Mouse (Mus musculus) right cerebral cortex, postnatal 36 days (tissue): ENCODE data around the gene Pla2g4a.

Experiments used
- DNase-seq, 2 experiments: peaks; one replicate each; pipeline ENCODE4 v3.0.0; 2022; ENCODE audit warnings: low spot score in 2 of 2, mixed read lengths in 1 of 2

Pla2g4a gene

DNA sequence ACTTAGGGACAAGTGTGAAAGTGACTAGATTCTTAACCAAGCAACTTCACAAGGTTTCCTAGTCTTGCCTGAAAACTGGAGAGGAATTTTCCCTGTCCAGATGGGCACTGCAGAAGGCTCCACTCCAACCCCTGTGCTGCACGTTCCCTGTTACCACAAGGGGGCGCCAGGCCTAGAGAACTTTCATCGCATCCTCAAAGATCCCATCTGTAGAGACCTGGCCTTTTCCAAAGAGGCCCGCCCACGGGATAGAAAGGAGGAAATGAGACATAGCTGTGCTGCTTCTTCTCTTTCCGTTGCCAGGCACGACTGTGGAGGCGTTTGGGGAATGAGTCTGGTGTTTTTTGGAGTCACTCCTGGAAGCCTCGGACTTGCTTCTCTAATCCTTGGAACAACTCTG lies 104.4 kb downstream of the Pla2g4a start:
- peak; percentile 83 to 88 for DNase-seq

DNA sequence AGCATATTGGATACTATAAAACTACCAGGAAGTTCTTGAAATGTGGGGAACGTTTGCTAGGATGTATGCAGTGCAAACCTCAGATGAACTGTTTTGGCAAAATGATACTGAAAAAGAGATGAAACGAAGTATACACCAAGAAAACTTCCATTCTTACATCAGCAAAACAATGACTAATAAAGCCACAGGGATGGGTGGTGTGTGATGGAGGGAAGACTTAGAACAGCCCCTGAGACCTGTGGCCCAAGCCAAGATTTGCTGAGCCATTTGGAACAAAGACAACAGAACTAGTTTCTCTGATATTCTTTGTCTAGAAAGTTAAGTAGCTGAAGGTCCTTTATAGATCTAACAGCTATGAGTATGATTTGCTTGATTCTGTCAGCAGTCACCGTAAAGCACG lies 105.5 kb downstream of the Pla2g4a start:
- DNase-seq = no peak

- DNase-seq = no peak
Observed at GRCm38 (mm10) chr1:149854867-149855266, 106.2 kb downstream of the Pla2g4a start.

DNA sequence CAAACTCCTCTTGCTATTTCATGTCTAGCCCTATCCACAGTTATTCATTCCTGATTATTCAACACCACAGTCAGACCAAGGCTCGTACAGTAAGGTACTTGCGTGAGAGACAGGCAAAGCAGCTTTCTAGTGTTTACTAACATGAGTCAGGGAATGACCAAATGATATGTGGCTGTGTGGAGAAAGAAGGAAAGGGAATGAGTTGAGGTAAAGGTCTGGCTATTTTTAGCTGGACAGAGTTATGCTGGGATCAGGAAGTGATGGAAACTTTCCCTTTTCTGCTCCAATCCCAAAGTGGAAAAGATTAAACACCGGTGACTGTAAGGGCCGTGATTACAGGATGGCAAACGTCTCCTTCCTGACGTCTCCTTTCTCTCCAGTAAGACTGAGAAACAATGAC lies 114.4 kb downstream of the Pla2g4a start:
- no peak for DNase-seq

GRCm38 (mm10) chr1:149841845-149842244 lies 119.2 kb downstream of the Pla2g4a start:
- DNase-seq = no peak

DNA sequence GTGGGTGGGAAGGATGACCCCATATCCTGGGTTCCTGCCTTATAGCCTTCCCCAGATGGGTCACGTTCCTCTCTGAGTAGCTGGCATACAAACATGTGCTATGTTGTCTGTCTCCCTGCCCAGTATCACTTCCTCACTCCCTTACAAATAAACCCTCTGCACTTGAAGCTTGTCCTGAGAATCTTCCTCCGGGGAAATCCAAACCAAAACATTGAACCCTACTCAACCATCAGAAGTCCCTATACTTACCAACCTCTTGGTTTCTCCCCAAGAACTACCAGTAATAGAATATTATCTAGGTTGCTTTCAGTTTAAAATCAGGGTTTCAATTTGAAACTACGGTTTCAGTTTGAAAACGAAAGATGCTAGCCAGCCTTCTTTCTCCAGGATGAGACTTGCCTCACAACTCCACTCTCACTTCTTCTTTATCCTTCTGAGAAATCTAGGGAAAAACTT lies 120.1 kb downstream of the Pla2g4a start:
- DNase-seq = no peak

DNA sequence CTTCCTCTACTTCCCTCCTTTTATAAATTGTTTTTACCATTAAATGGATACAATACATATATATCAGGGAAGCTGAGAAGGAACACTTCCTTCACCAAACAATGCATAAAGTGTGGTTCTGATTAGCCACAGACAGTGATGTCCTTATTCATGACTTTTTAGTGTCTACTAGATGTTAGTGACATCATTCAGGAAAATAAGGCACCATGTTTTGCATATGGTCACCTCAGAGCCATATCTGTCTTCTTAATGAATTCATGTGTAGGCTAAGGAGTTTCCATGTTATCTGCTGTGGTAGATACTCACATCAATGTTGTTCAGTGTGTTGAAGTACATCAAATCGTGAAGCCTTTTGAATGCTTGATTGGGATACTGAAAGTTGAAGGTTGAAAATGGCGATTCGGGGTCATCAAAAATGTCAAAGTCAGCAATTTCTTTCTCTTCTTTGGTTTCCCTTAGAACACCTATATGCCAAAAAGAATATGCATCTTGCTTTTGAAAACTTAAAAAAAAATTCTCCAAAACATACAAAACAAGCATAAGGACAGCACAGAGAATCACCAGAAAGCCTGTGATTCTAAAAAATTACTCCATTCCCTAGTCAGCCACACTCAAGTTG lies 120.7 kb downstream of the Pla2g4a start:
- no peak for DNase-seq

- no peak for DNase-seq
Observed at GRCm38 (mm10) chr1:149836496-149836895, 124.6 kb downstream of the Pla2g4a start.

- no peak for DNase-seq
Observed at GRCm38 (mm10) chr1:149833876-149834275, 127.2 kb downstream of the Pla2g4a start.

GRCm38 (mm10) chr1:149832952-149833351 lies 128.1 kb downstream of the Pla2g4a start:
- no peak for DNase-seq

GRCm38 (mm10) chr1:149832514-149832913 lies 128.6 kb downstream of the Pla2g4a start:
- DNase-seq = no peak

DNA sequence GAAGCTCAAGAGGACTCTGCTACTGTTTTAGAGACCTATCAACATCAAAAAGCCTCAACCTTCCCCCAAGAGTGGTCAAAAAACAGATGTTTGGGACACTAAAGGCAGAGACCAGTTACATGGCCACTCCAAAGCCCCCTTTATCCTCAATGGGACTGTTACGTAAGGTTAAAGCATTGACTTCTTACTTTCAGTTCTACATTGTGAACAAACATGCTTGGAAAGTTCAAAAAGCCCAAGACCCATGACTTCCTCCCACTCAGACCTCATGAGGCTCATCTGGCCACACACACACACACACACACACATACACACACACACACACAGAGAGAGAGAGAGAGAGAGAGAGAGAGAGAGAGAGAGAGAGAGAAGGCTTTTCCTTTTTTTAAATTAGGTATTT lies 130.0 kb downstream of the Pla2g4a start:
- no peak for DNase-seq

DNA sequence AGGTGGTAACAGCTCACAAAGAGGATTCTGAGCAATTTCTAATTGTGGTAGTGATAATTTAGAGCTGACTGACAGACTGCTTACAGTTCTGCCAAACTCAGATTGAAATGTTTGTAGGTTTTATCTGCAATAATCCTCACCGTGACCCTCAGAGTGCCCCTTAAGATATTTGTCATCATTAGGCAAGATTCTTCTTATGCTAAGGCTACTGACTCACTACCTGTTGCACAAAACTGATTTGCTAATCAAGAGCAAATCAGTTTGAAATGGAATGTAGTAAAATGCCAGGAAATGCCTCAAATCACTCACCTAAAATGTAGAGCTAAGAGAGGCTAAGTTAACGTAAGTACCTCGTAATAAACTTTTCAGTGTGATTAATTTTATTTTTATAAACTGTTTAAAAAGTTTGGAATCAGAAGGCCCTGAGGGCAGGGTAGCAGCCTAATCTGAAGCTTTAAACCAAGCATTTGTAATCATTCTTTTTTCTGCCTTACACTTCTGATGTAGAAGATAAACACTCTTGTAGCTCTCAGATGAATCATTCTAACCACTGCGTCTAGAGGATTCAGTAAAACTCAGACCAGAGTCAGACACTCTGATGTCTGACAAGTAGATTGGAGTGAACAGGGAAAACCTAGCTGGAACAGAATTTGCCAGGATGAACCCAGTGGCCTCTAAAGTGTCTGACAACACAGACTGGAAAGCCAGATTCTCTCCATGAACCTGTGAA lies 147.3 kb downstream of the Pla2g4a start:
- no peak for DNase-seq

DNA sequence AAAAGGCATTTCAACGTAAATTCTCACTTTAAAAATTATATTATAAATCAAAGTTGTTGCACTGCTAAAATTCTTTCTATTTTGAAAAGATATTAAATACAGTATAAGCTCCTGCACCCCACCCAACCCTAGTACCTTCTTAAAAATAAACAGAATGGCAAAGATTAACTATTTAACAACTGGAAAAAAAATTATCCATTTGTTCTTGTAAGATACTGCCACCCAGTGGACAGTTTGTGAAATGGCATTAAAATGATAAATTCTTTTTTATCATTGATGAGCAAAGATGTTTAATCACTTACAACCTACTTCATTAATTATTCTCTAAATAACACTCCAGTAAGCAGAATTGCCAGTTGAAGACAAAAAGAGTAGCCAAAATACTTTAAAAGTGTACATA lies 151.6 kb downstream of the Pla2g4a start:
- no peak for DNase-seq
